Mouse (Mus musculus) retina, postnatal 1 day (tissue): Measurements from ENCODE around the gene Glt8d1.

Source experiments
- DNase-seq: peaks from one replicate; pipeline ENCODE4 v3.0.0-alpha.2; 2012

The Glt8d1 gene

DNA sequence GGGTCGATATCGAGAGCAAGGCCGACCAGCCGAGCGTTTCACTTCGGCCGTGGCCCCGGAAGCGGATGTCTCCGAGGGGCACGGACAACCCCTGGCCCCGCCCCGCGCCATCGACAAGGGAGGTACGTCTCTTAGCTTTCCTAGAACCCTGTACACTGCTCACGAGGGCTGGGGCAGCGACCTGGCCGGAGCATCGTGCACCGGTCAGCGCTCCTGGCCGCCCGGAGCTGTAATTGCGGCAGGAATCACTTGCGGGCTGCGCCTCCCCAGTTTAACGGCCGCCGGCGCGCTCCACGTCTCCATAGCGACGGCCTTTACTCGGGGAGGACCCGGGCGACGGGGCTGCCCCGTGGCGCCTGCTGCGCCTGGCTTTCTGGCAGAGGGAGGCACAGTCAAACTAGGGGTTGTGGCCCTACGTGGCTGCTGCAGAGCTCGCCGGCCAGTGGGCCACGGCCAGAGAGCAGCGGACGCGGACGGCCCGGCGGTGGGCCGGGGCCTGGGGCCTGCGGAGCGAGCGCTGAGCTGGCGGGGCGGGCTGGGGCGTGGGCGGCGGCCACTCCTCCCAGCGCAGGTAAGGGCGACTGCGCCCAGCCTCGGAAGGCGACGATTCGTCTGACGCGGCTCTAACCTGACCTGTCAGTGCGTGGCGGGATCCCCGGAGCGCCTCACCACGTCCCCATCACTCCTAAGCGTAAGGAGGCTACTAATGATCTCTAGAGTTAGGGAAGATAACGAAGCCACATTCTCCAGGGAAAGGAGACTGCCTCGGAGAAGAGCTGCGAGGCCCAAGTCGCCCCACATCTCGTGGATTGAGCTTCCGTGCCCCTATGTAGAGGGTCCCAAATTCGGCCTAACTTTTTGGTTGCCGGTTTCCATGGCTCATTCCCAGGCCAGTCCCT is at the start of gene Glt8d1, which contains the start of gene Spcs1:
TSS of gene Glt8d1 (plus strand) at position 94 of the 899 bp plus-strand sequence.
TSS of gene Spcs1 (minus strand) at position 366 of the 899 bp plus-strand sequence.
- peak; percentile 90 for DNase-seq

DNA sequence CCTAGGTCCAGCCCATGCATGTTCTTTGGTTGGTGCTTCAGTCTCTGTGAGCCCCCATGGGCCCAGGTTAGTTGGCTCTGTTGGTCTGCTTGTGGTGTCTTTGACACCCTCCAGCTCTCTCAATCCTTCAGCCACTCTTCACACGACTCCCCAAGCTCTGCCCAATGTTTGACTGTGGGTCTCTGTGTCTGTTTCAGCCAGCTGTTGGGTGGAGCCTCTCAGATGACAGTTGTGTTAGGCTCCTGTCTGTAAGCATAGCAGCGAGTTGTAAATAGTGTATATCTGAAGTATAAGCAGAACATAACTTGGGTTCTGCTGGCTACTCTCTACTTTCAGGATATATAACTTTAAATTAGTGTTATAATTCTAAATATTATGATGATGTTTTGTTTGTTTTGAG is 42.7 kb upstream of the Glt8d1 start:
- DNase-seq: no peak

DNA sequence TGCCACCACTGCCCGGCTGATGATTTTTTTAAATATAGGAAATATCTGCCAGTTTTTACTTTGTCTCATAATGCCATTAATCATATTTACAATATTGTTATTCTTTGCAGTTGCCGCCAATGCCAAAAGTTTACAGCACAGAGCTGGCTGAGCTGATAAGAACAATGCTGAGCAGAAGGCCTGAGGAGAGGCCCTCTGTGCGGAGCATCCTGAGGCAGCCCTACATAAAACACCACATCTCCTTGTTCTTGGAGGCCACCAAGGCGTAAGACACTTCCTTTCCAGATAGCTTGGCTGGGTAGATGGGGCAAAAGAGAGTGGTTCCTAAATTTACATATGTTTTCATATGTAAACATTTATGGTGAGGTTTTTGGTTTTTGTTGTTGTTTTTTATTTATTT is 42.2 kb upstream of the Glt8d1 start:
- DNase-seq: no peak

DNA sequence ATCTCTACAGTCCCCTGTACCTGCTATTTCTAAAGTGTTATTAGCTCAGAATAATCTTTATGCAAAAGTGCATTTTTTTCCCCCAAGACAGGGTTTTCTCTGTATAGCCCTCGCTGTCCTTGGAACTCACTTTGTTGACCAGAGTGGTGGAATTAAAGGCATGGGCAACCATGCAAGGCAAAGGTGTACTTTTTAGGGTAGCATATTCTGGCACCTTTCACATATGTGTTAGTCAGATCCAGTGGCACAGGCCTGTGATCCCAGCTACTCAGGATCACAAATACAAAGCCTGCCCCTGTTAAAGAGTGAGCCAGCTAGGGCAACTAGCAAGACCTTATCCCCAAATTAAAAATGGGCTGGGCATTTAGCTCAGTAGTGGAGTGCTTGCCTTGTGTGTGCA is 40.8 kb upstream of the Glt8d1 start:
- DNase-seq: no peak

DNA sequence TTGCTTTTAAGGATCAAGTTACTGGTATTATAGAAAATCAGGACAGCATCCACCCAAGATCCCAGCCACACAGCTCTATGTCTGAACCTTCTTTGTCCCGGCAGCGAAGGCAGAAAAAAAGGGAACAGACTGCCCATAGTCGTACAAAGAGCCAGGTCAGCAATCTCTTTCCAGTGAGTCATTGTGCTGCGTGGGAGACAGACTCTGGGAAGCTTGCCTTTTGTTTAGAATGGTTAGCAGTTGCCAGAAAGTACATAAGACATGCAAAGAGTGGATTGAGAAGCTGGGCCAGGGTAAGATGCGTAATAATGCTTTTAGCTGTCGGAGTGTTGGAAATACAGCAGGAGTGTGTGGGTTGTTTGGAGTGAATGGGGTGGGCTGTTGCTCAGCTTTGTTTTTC is 27.0 kb upstream of the Glt8d1 start:
- no peak for DNase-seq

DNA sequence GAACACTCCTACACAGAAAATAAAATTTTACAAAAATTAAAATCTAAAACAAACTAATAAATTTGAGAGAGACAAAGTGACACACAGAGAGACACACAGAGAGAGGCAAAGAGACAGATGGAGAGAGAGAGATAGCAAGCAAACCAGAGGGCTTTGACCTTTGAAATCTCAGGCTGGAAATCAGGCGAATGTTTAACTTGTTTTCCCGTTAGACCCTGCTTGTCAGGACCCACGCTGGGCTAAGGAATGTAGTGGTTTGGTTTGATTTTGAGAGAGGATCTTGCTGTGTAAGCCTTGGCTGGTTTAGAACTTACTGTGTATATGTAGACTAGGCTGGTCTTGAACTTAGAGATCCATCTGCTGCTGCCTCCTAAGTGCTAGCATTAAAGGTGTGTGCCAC is 25.0 kb upstream of the Glt8d1 start:
- no peak for DNase-seq

DNA sequence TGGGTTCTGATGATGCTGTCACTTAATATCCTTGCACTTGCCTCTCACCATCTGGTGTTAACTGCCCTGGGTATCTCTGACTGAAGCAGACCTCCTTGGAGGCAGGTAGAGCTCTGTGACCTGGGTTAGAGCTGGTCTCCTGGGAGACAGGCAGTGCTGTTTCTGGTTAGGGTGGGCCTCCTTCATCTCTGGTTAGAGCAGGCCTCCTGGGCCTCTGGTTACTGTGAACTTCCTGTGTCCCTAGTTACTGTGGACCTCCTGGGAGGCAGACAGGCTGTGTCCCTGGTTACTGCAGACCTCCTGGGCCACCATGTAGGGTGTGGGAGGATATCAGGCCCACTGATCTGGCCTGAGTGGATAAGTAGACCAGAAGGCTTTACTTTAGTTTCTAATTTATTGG is 4.8 kb upstream of the Glt8d1 start:
- DNase-seq: no peak

DNA sequence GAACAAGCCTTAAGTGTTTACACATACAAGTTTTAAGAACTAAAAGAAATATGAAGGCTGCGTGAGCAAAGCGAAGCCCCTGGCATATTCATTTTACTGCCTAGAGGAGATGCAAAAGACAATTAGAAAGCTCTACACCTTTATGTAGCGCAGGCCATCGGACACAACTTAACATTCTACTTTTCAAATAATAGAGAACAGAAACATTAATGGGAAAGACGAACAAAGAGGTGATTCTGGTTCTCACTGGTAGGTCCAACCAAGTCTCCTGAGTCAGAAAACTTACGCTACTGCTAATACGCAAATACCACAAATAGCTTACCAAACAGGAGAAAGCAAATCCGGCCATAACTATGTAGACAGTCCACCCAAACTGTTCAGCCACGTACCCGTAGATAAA is 844 bp upstream of the Glt8d1 start:
- DNase-seq: no peak

DNA sequence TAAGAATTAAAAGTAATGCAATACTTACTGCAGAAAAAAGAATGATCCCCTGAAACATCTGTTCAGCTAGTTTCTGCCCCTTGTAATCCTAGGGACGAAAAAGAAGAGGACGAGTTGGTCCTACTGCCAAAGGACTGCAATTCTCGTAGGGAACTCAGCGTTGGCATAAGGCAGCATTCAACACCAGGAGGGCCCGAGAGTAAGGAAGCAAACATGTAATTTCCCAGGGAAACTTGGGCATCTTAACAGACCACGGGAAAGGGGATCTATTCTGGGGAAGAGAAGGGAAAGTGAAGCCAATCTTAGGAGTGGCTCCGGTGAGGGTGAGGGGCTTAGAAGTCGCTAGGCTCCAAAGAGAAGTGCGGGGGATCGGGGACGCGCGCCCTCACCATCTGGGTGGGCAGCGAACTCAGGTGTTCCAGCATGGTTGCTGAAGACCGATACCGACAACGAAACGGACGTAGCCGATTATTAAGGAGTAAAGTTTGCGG is 339 bp upstream of the Glt8d1 start:
- DNase-seq: no peak

DNA sequence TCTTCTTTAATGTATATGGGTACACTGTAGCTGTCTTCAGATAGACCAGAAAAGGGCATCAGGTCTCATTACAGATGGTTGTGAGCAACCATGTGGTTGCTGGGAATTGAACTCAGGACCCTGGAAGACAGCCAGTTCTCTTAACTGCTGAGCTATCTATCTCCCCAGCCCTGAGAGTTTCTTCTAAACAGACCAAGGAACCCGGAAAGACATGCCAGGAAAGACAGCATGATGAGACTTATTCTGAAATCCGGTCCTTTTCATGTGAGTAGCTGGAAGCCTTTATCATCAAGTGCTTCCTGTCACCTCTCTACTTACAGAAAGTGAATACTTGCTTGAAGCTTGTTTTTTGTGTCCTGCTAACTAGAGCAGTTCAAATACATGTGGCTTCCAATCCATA is 3.3 kb downstream of the Glt8d1 start:
- DNase-seq: no peak

DNA sequence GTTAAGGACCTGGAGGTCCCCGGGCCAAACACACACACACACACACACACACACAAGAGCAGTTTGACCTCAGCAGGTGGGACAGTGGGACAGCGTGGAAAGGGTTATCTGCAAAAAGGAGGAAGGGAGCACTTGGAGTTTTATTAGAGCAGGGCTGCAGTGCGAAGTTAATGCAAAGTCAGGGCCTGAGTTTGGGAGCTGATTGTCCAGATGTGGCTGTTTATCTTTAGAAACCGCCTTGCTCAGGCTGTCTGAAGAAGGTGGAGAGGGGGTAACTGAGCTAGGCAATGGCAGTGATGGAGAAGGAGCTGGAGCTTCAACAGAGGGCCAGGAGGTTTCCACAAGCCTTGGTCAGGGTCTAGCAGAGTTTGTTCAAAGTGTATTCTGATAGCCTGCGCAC is 5.6 kb downstream of the Glt8d1 start:
- no peak for DNase-seq

DNA sequence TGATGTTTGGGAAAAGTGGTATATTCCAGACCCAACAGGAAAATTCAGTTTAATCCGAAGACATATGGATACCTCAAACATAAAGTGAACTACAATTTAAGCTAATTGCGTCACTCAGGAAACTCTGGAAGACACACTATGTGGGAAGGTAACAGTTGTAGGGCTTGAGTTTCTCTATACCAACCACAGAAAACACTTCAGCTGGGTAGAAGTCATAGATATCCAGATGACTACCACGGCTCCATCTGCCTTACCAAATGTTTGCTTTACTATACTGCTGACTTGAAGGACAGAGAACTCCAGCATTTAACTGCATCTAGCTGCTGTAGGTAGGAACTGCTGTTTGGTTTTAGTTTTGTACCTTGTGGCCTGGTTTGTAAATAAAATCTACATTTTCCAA is 10.4 kb downstream of the Glt8d1 start:
- DNase-seq: no peak

DNA sequence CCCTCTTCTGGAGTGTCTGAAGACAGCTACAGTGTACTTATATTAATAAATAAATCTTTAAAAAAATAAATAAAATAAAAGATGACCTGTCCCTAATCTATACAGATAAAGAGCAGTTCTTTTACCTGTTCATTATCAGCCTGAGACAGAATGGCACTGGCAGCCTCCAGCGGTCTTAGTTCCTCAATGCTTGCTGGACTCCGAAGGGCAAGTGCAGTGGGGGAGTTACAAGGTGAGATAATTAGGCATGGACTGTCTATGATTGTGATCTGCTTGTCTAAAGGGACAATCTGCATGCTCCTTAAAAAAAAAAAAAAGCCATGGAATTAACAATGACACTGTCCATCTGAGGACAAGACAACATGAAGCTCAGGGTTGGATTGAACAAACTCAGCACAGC is 12.7 kb downstream of the Glt8d1 start:
- no peak for DNase-seq

DNA sequence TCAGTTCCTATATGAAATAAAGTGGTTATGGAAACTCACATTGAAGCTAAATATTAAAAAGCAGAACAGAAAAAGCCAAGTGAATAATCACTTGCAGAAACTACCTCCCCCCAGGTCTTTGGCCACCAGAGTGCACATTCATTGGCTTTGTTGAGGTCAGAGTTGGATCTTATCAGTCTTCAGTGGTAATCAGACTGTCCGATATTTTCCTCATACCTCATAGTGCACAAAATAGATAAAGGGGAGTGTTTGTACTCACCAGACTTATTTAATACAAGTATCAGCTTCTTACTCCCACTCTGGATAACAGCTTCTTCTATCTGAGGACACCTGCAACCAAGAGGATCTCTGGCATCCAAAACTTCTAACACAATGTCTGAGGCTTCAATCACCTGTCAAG is 14.9 kb downstream of the Glt8d1 start:
- DNase-seq: no peak

DNA sequence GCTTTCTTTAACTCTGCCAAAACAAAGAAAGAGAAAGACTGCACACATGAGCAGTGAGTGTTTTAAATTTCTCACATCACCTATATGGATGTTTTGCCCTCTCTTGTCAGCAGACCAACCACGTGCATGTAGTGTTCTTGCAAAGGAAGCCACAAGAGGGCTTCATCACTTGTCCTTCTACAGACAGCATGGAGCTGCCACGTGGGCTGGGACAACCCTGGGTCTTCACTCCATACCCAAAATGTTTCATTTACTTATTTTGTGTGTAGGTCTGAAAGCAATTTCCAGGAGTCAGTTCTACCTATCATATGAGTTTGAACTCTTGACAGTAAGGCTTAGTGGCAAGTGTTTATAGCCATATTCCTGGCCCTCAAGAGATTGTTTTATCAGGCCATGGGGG is 16.7 kb downstream of the Glt8d1 start:
- DNase-seq: peak; percentile 25

DNA sequence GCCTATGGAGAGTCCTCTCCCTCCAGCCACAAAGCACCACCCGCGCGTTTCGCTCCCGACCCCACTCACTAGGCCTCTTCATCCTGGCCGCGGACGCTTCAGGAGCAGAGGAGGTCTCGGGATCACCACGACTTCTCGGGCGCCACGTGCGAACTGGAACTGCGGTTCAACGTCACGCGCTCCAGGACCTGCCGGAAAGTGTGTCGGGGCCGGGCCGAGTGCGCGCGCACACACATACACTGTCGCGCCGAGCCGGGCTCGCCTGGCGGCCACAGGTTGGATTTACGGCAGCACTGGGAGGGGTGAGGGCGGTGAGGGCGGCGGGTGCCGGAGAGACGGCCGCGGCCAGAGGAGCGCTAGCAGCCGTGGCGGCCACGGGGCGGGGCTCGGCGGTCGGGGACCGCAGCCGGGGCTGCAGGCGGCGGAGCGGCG is 17.7 kb downstream of the Glt8d1 start, which contains the start of the genes Pbrm1 and Gnl3:
TSS of gene Pbrm1 (plus strand) at position 279 of the 432 bp plus-strand sequence.
TSS of gene Gnl3 (minus strand) at position 293 of the 432 bp plus-strand sequence.
- peak; percentile 97 for DNase-seq

DNA sequence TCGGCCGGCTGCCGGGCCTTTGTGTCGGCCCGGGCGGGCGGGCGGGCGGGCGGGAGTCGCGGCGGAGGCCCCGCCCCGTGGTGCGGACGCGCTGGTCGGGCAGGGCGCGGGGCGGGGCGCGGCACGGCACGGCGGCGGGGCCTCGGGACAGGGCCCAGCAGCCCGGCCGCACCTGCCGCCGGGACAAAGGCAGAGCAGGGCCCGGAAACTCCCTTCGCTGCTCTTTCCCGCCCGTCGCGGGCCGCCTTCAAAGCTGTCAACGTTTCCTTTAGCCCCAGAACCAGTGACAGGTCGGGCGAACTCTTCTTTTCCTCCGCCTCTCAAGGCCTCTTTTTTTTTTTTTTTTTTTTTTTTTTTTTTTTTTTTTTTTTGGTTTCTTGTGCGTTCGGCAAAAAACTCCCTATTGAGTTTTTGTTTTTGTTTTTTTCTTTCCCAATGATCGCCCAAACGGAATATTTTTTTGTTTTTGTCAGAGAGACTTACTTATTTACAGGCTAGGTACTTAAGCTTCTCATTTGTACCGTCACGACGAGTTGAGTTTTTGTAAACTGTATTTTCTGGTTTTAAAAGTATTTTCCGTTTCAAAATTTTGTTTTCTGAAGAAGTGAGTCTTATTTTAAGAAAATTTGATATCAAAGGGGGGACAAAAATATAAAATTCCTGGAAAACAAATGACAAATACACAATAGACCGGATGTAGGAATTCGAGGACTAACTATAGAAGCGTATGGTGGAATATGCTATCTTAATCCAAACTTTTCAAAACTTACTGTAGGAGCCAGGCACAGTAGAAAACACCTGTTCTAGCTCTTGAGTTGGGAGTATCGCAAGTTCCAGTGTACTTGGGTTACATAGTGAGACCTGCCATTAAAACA is 18.4 kb downstream of the Glt8d1 start:
- DNase-seq: peak; percentile 89

DNA sequence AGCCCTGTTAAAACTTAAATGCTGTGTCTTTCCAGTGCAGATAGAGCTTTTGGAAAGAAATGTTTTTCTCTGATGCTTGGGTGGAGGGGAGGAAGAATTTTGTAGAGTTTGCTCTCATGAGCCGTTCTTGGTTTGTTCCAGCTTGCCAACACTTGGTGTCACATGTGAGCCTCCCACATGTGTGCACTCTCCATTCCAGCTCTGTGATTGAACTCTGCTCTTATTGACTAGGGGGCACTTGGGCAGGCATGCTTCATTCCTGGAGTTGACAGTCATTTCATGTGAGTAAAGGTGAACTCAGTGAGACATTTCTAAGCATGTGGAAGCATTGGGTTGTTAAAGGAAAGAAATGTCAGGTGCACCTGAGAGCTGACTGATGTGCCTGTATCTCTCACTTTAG is 21.4 kb downstream of the Glt8d1 start:
- no peak for DNase-seq

DNA sequence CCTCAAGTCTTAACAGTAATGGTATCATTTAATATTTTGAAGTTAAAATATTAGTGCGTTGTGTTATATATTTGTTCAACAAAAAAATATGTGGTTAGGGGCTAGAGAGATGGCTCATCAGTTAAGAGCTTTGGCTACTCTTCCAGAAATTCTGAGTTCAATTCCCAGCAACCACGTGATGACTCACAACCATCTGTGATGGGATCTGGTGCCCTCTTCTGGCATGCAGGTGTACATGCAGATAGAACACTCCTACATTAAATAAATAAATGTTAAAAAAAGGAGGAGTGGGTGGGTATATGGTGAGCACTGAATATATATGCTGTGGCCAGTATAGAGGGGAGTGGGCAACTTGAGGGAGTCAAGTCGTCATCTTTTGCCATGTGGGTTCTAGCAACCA is 24.6 kb downstream of the Glt8d1 start:
- DNase-seq: peak; percentile 14

DNA sequence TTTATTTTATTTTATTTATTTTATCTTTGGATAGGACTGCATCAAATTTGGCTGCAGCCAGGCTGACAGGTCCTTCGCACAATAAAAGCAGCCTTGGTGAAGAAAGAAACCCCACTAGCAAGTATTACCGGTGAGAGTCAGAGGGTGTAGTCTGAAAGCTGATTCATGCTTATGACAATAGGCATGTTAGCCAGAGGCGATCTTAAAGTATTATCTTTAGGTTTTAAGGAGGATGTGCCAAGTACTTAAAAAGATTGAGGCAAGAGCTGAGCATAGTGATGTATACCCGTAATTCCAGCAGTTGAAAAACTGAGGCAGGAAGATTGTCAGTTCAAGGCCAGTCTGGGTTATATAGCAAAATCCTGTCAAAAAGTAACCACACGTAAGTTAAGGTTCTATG is 44.1 kb downstream of the Glt8d1 start:
- DNase-seq: no peak

DNA sequence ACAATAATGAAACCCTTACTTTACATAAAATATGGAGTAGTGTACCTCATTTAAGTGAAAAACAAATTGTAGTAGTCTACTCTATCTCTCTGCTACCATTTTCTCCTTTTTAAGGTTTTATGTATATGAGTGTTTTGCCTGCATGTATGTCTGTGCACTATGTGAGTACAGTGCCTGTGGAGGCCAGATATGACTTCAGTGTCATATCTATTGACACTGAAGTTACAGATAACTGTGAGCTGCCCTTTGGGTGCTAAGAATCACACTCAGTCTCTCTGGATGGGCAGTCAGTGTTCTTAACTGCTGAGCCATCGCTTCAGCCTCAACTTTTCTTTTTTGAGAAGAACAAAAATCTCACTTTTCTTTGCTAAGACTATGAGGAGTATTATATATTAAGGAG is 44.6 kb downstream of the Glt8d1 start:
- no peak for DNase-seq
